Mouse (Mus musculus) erythroblast, embryonic 14.5 days (primary cell): ENCODE measurements around the gene Zfp335. TPM values are rescaled to one million over a fixed set of nuclear protein-coding genes. Genes with fewer than 3 reads are reported as not detected.
A peak's percentile ranks its signal among the peaks of the same experiment; 100 is the strongest.
"Not testable (repeated sequence)": the region's sequence is repeated elsewhere in the genome, so short reads cannot be mapped to it uniquely, and the experiment has no call there.

Experiments used
- H3K27me3 ChIP-seq: 2 replicates; pipeline ENCODE4 v1.6.1; 2012; ENCODE audit warnings: inconsistent platforms; ENCODE audit not compliant: control insufficient read depth
- H3K36me3 ChIP-seq: 2 replicates; pipeline ENCODE4 v1.6.1; 2012; ENCODE audit warnings: mild to moderate bottlenecking, inconsistent platforms; ENCODE audit not compliant: control insufficient read depth
- H3K4me1 ChIP-seq: 2 replicates; pipeline ENCODE4 v1.6.1; 2012; ENCODE audit warnings: inconsistent platforms; ENCODE audit not compliant: control insufficient read depth
- H3K4me3 ChIP-seq: replicated peaks from 2 replicates; pipeline ENCODE3; 2012; ENCODE audit warnings: moderate library complexity, mild to moderate bottlenecking, inconsistent platforms
- H3K9me3 ChIP-seq: 2 replicates; pipeline ENCODE4 v1.6.1; 2012; ENCODE audit warnings: low read length, inconsistent platforms, mixed read lengths; ENCODE audit not compliant: control insufficient read depth
- GATA1 ChIP-seq: IDR thresholded peaks from 2 replicates; pipeline ENCODE4 v1.6.1; 2012; ENCODE audit warnings: low read length, inconsistent platforms, mixed read lengths
- TAL1 ChIP-seq: IDR thresholded peaks from 3 replicates; pipeline ENCODE4 v1.6.1; 2012; ENCODE audit warnings: low read length, inconsistent platforms, mixed read lengths
- polyA plus RNA-seq: library from polyadenylated mRNA; stranded (reverse); fragments of >175 nt; gene quantifications from 2 replicates; pipeline ENCODE4 v1.2.3, GENCODE M21; 2012

The Zfp335 gene
- polyA plus RNA-seq, 1 experiment = 5.8 TPM

GRCm38 (mm10) chr2:164857101-164857821 lies 54.3 kb downstream of the Zfp335 start, which contains the start of gene Pltp:
Pltp (minus strand) TSS chr2:164857711.
- H3K4me1 ChIP-seq = peaks cover 7% of the 10 kb centered on the region
- peaks cover 71% of the 10 kb centered on the region for H3K27me3 ChIP-seq
- H3K4me3 ChIP-seq = peak within 1 kb of the TSS; percentile 38
- TF ChIP-seq TAL1 (no peak), GATA1 (no peak)
- no peaks in the 10 kb centered on the region for H3K36me3 ChIP-seq
- H3K9me3 ChIP-seq = peaks cover 2% of the 10 kb centered on the region; the same call in 1 of the 2 replicates

GRCm38 (mm10) chr2:164856309-164857100 lies 55.1 kb downstream of the Zfp335 start:
- H3K9me3 ChIP-seq = peaks cover 2% of the 10 kb centered on the region; the same call in 1 of the 2 replicates
- H3K4me3 ChIP-seq = peak overlapping the region; percentile 38
- TF ChIP-seq GATA1 (no peak), TAL1 (no peak)
- peaks cover 71% of the 10 kb centered on the region for H3K27me3 ChIP-seq
- no peaks in the 10 kb centered on the region for H3K36me3 ChIP-seq
- H3K4me1 ChIP-seq = peaks cover 7% of the 10 kb centered on the region

- not testable (repeated sequence) for H3K4me3 ChIP-seq, H3K4me1 ChIP-seq, H3K36me3 ChIP-seq, H3K9me3 ChIP-seq
- H3K27me3 ChIP-seq = peaks cover 63% of the 10 kb centered on the region
Measured at GRCm38 (mm10) chr2:164855572-164855971, 56.0 kb downstream of the Zfp335 start.

GRCm38 (mm10) chr2:164850061-164850460 lies 61.5 kb downstream of the Zfp335 start:
- no peaks in the 10 kb centered on the region; the same call in 1 of the 2 replicates for H3K9me3 ChIP-seq
- TF ChIP-seq TAL1 = no peak
- no peak for TF ChIP-seq GATA1
- no peak overlapping the region for H3K4me3 ChIP-seq
- H3K27me3 ChIP-seq = peaks cover 14% of the 10 kb centered on the region
- no peaks in the 10 kb centered on the region for H3K4me1 ChIP-seq
- H3K36me3 ChIP-seq = no peaks in the 10 kb centered on the region

- Histone ChIP-seq H3K4me1 (no peaks in the 10 kb centered on the region), H3K9me3 (no peaks in the 10 kb centered on the region; the same call in 1 of the 2 replicates), H3K27me3 (peaks cover 2% of the 10 kb centered on the region; the same call in 1 of the 2 replicates), H3K36me3 (no peaks in the 10 kb centered on the region), H3K4me3 (no peak overlapping the region)
- TF ChIP-seq TAL1 = no peak
- no peak for TF ChIP-seq GATA1
Measured at GRCm38 (mm10) chr2:164845782-164846181, 65.8 kb downstream of the Zfp335 start.

Other genes starting within 250 kb of the Zfp335 start
- not detected in 2 replicates for gene Wfdc11, start 237.7 kb downstream of the Zfp335 start, polyA plus RNA-seq
- not detected in 2 replicates for gene Wfdc13, start 226.7 kb downstream of the Zfp335 start, polyA plus RNA-seq
- not detected in 2 replicates for gene Spint4, start 213.3 kb downstream of the Zfp335 start, polyA plus RNA-seq
- gene Spint5, start 196.5 kb downstream of the Zfp335 start, polyA plus RNA-seq = not detected in 2 replicates
- gene Wfdc3, start 165.8 kb downstream of the Zfp335 start, polyA plus RNA-seq = 0.04 and 0.07 TPM in 2 replicates
- 16.3 and 17.4 TPM in 2 replicates for gene Dnttip1, start 165.8 kb downstream of the Zfp335 start, polyA plus RNA-seq
- gene Ube2c, start 141.9 kb downstream of the Zfp335 start, polyA plus RNA-seq = 158 and 179 TPM in 2 replicates
- not detected in 2 replicates for gene Tnnc2, start 131.8 kb downstream of the Zfp335 start, polyA plus RNA-seq
- 1.5 and 2.4 TPM in 2 replicates for gene Snx21, start 125.9 kb downstream of the Zfp335 start, polyA plus RNA-seq
- 7.0 and 9.2 TPM in 2 replicates for gene Acot8, start 106.9 kb downstream of the Zfp335 start, polyA plus RNA-seq
- gene Zswim3, start 106.7 kb downstream of the Zfp335 start, polyA plus RNA-seq = 0.08 and 0.10 TPM in 2 replicates
- 0.69 and 0.71 TPM in 2 replicates for gene Zswim1, start 89.1 kb downstream of the Zfp335 start, polyA plus RNA-seq
- not detected in 2 replicates for gene Spata25, start 83.2 kb downstream of the Zfp335 start, polyA plus RNA-seq
- 6.9 and 7.3 TPM in 2 replicates for gene Ctsa, start 78.9 kb downstream of the Zfp335 start, polyA plus RNA-seq
- gene Neurl2, start 78.3 kb downstream of the Zfp335 start, polyA plus RNA-seq = 0.10 and 0.14 TPM in 2 replicates
- gene Pltp, start 54.0 kb downstream of the Zfp335 start, polyA plus RNA-seq = 0.32 and 0.70 TPM in 2 replicates
- gene Pcif1, start 32.5 kb downstream of the Zfp335 start, polyA plus RNA-seq = 24.3 and 28.7 TPM in 2 replicates
- gene Mmp9, start 29.0 kb upstream of the Zfp335 start, polyA plus RNA-seq = 0.04 TPM in 1 of 2 replicates, not detected in the other
- not detected in 2 replicates for gene Slc12a5, start 49.0 kb upstream of the Zfp335 start, polyA plus RNA-seq
- gene Ncoa5, start 123.1 kb upstream of the Zfp335 start, polyA plus RNA-seq = 1.7 and 1.8 TPM in 2 replicates
- 0.02 TPM in 1 of 2 replicates, not detected in the other for gene Cd40, start 143.9 kb upstream of the Zfp335 start, polyA plus RNA-seq
- not detected in 2 replicates for gene 1700025C18Rik, start 179.0 kb upstream of the Zfp335 start, polyA plus RNA-seq